Mouse (Mus musculus): ENCODE measurements around the gene Itpripl1. TPM values are rescaled to one million over a fixed set of nuclear protein-coding genes. Genes with fewer than 3 reads are reported as not detected.
"Not testable (repeated sequence)": the region's sequence is repeated elsewhere in the genome, so short reads cannot be mapped to it uniquely, and the experiment has no call there.

Itpripl1 gene
- polyA plus RNA-seq, 1 experiment from 2014 or later: 26.3 TPM

- TF ChIP-seq CTCF (IDR thresholded peaks at IDR 0.05; ENCODE audit: low read depth): no peak
- H3K36me3 ChIP-seq (ENCODE audit: insufficient read depth, low read length): peaks cover 61% of the 10 kb centered on the region
- no peaks in the 10 kb centered on the region for H3K9me3 ChIP-seq (replicated peaks; ENCODE audit: low read length)
- no peaks in the 10 kb centered on the region for H3K4me1 ChIP-seq (replicated peaks; ENCODE audit: insufficient read depth, low read length)
- 75% methylated on average over 8 of the region's 8 CpGs for WGBS
- no peaks in the 10 kb centered on the region for H3K27me3 ChIP-seq (ENCODE audit: insufficient read depth, low read length)
- H3K9ac ChIP-seq (ENCODE audit: low read depth, low read length): no peak overlapping the region
- H3K4me2 ChIP-seq (ENCODE audit: low read length): no peak overlapping the region
- H3K27ac ChIP-seq: peak overlapping the region; percentile 58
- ATAC-seq (replicated peaks; ENCODE audit: low FRiP score, low read depth): no peak; the same call in 1 of the 2 replicates
- DNase-seq (ENCODE audit: low spot score): peak; percentile 63
- H3K4me3 ChIP-seq (replicated peaks; ENCODE audit: low read depth, low read length): no peak overlapping the region
Observed at GRCm38 (mm10) chr2:127121591-127122235, 21.5 kb downstream of the Itpripl1 start.

DNA sequence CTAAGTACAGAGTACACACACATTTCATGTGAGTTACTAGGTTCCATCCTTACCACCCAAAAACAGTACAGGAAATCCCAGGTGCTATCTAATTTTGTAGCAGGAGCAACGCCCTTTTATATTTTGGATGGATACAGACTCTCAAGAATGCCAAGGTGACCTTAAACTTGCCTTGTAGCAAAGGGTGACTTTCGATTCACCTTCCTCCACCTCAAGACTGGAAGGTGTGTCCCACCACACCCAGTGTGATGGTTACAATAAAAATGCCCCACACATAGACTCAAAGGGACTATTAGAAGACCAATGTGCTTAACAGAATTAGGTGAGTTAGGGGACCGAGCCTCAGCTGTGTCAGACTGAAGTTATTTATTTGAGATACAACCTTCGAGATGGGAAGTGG, 34.3 kb downstream of the Itpripl1 start:
- WGBS: 98% methylated on average over 4 of the region's 4 CpGs
- no peak for TF ChIP-seq CTCF (IDR thresholded peaks at IDR 0.05; ENCODE audit: low read depth)
- no peaks in the 10 kb centered on the region for H3K4me1 ChIP-seq (replicated peaks; ENCODE audit: insufficient read depth, low read length)

GRCm38 (mm10) chr2:127092000-127092399, 51.2 kb downstream of the Itpripl1 start:
- H3K9ac ChIP-seq (ENCODE audit: low read depth, low read length): no peak overlapping the region
- H3K4me3 ChIP-seq (replicated peaks; ENCODE audit: low read depth, low read length): no peak overlapping the region
- H3K27ac ChIP-seq: no peak overlapping the region
- no peaks in the 10 kb centered on the region for H3K9me3 ChIP-seq (replicated peaks; ENCODE audit: low read length)
- no peaks in the 10 kb centered on the region for H3K27me3 ChIP-seq (ENCODE audit: insufficient read depth, low read length)
- H3K36me3 ChIP-seq (ENCODE audit: insufficient read depth, low read length): no peaks in the 10 kb centered on the region
- 0 out of 2 replicates have a peak, but pooled peaks have one; percentile 66 for ATAC-seq (replicated peaks; ENCODE audit: low FRiP score, low read depth)
- no peak for TF ChIP-seq CTCF (IDR thresholded peaks at IDR 0.05; ENCODE audit: low read depth)
- no peaks in the 10 kb centered on the region for H3K4me1 ChIP-seq (replicated peaks; ENCODE audit: insufficient read depth, low read length)
- no peak for DNase-seq (ENCODE audit: low spot score)
- 70% methylated on average over 8 of the region's 8 CpGs for WGBS
- H3K4me2 ChIP-seq (ENCODE audit: low read length): no peak overlapping the region

More for the DNA sequence above, 34.3 kb downstream of the Itpripl1 start:
- DNase-seq (ENCODE audit: low spot score): no peak
- Histone ChIP-seq H3K9me3 (replicated peaks; ENCODE audit: low read length) (no peaks in the 10 kb centered on the region), H3K4me3 (replicated peaks; ENCODE audit: low read depth, low read length) (no peak overlapping the region), H3K9ac (ENCODE audit: low read depth, low read length) (no peak overlapping the region), H3K27me3 (ENCODE audit: insufficient read depth, low read length) (no peaks in the 10 kb centered on the region), H3K4me2 (ENCODE audit: low read length) (no peak overlapping the region), H3K36me3 (ENCODE audit: insufficient read depth, low read length) (peaks cover 49% of the 10 kb centered on the region), H3K27ac (no peak overlapping the region)
- ATAC-seq (replicated peaks; ENCODE audit: low FRiP score, low read depth): no peak

DNA sequence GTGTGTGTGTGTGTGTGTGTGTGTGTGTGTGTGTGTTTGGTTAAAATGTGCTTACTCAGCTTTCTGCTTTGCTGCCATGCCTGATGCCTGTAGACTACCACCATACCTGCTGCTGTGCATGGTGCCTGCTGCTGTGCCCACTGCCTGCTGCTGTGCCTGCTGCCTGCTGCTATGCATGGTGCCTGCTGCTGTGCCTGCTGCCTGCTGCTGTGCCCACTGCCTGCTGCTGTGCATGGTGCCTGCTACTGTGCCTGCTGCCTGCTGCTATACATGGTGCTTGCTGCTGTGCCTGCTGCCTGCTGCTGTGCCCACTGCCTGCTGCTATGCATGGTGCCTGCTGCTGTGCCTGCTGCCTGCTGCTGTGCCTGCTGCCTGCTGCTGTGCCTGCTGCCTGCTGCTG, 53.1 kb downstream of the Itpripl1 start:
- H3K36me3 ChIP-seq (ENCODE audit: insufficient read depth, low read length); H3K4me1 ChIP-seq (replicated peaks; ENCODE audit: insufficient read depth, low read length); H3K27ac ChIP-seq; H3K27me3 ChIP-seq (ENCODE audit: insufficient read depth, low read length); H3K9ac ChIP-seq (ENCODE audit: low read depth, low read length); H3K4me2 ChIP-seq (ENCODE audit: low read length); DNase-seq (ENCODE audit: low spot score); ATAC-seq (replicated peaks; ENCODE audit: low FRiP score, low read depth); H3K9me3 ChIP-seq (replicated peaks; ENCODE audit: low read length); H3K4me3 ChIP-seq (replicated peaks; ENCODE audit: low read depth, low read length): not testable (repeated sequence)

Other genes with a start within 250 kb of the Itpripl1 start
- gene Sppl2a, start 210.2 kb downstream of the Itpripl1 start, polyA plus RNA-seq (2015; fragmentation: Nextera tagmentation; extraction: Ambion mirVana): 42.4 and 47.8 TPM in 2 replicates
- 4.2 and 4.8 TPM in 2 replicates for gene Ap4e1, start 134.7 kb downstream of the Itpripl1 start, polyA plus RNA-seq (2015; fragmentation: Nextera tagmentation; extraction: Ambion mirVana)
- gene Blvra, start 72.8 kb downstream of the Itpripl1 start, polyA plus RNA-seq (2015; fragmentation: Nextera tagmentation; extraction: Ambion mirVana): 76.4 and 83.5 TPM in 2 replicates
- 36.7 and 41.9 TPM in 2 replicates for gene Ncaph, start 9.5 kb downstream of the Itpripl1 start, polyA plus RNA-seq (2015; fragmentation: Nextera tagmentation; extraction: Ambion mirVana)
- 2.9 and 3.6 TPM in 2 replicates for gene 1810024B03Rik, start 64.8 kb upstream of the Itpripl1 start, polyA plus RNA-seq (2015; fragmentation: Nextera tagmentation; extraction: Ambion mirVana)
- gene Snrnp200, start 64.9 kb upstream of the Itpripl1 start, polyA plus RNA-seq (2015; fragmentation: Nextera tagmentation; extraction: Ambion mirVana): 37.0 TPM in 2 replicates
- 67.8 and 70.4 TPM in 2 replicates for gene Ciao1, start 104.4 kb upstream of the Itpripl1 start, polyA plus RNA-seq (2015; fragmentation: Nextera tagmentation; extraction: Ambion mirVana)
- 35.4 and 35.7 TPM in 2 replicates for gene Tmem127, start 104.5 kb upstream of the Itpripl1 start, polyA plus RNA-seq (2015; fragmentation: Nextera tagmentation; extraction: Ambion mirVana)
- 83.4 and 86.5 TPM in 2 replicates for gene Stard7, start 126.8 kb upstream of the Itpripl1 start, polyA plus RNA-seq (2015; fragmentation: Nextera tagmentation; extraction: Ambion mirVana)
- 8.2 and 10.3 TPM in 2 replicates for gene Dusp2, start 192.7 kb upstream of the Itpripl1 start, polyA plus RNA-seq (2015; fragmentation: Nextera tagmentation; extraction: Ambion mirVana)
- gene Astl, start 195.2 kb upstream of the Itpripl1 start, polyA plus RNA-seq (2015; fragmentation: Nextera tagmentation; extraction: Ambion mirVana): not detected in 2 replicates
- 10.3 and 10.5 TPM in 2 replicates for gene Adra2b, start 219.8 kb upstream of the Itpripl1 start, polyA plus RNA-seq (2015; fragmentation: Nextera tagmentation; extraction: Ambion mirVana)